Mouse (Mus musculus) heart, embryonic 10.5 days (tissue): Measurements from ENCODE around the gene Aptx. TPM values are rescaled to one million over a fixed set of nuclear protein-coding genes. Genes with fewer than 3 reads are reported as not detected.

Source experiments
- DNase-seq: peaks from one replicate; pipeline ENCODE4 v3.0.0-alpha.2; 2017; ENCODE audit warnings: low spot score
- H3K27ac ChIP-seq: fragments of 300-500 bp; sonication (generic); 2 replicates; pipeline ENCODE4 v1.5.1; 2016; ENCODE audit warnings: mild to moderate bottlenecking
- H3K27me3 ChIP-seq: fragments of 300-500 bp; sonication (generic); 2 replicates; pipeline ENCODE4 v1.6.1; 2016; ENCODE audit warnings: mild to moderate bottlenecking; ENCODE audit not compliant: poor library complexity, insufficient read depth, severe bottlenecking
- H3K36me3 ChIP-seq: fragments of 300-500 bp; sonication (generic); 2 replicates; pipeline ENCODE4 v1.6.1; 2016; ENCODE audit warnings: mild to moderate bottlenecking, moderate library complexity
- H3K4me1 ChIP-seq: fragments of 300-500 bp; sonication (generic); 2 replicates; pipeline ENCODE4 v1.6.1; 2016; ENCODE audit warnings: mild to moderate bottlenecking
- H3K4me3 ChIP-seq: fragments of 300-500 bp; sonication (generic); 2 replicates; pipeline ENCODE4 v1.5.1; 2016; ENCODE audit warnings: mild to moderate bottlenecking, moderate library complexity
- H3K9me3 ChIP-seq: fragments of 300-500 bp; sonication (generic); 2 replicates; pipeline ENCODE4 v1.6.1; 2016; ENCODE audit warnings: mild to moderate bottlenecking, moderate library complexity
- WGBS: fragments of 180-500 bp; shearing (Covaris S2); methylation state at CpG from one replicate; pipeline ENCODE4 v1.1.7; 2016; 5-methylcytosine and 5-hydroxymethylcytosine counted together
- polyA plus RNA-seq: library from polyadenylated mRNA; unstranded; fragments of >200 nt; fragmentation: Nextera tagmentation; extraction: Ambion mirVana; gene quantifications from 2 replicates; pipeline ENCODE4 v1.2.1, GENCODE M21; 2016

Aptx gene
- polyA plus RNA-seq, 1 experiment from 2014 or later: 32.2 TPM

GRCm38 (mm10) chr4:40700216-40700615 lies 2.8 kb downstream of the Aptx start:
- H3K27ac ChIP-seq: no peak overlapping the region
- DNase-seq: no peak
- no peaks in the 10 kb centered on the region for H3K9me3 ChIP-seq
- H3K4me1 ChIP-seq: peaks cover 13% of the 10 kb centered on the region; the same call in 1 of the 2 replicates
- H3K27me3 ChIP-seq: no peaks in the 10 kb centered on the region
- H3K36me3 ChIP-seq: peaks cover 12% of the 10 kb centered on the region
- H3K4me3 ChIP-seq: no peak overlapping the region
- WGBS: 76% methylated on average over 8 of the region's 8 CpGs

- Histone ChIP-seq H3K27me3 (no peaks in the 10 kb centered on the region), H3K9me3 (no peaks in the 10 kb centered on the region), H3K4me3 (no peak overlapping the region), H3K36me3 (peaks cover 41% of the 10 kb centered on the region), H3K4me1 (peaks cover 4% of the 10 kb centered on the region; the same call in 1 of the 2 replicates), H3K27ac (no peak overlapping the region)
- WGBS: 74% methylated on average over 7 of the region's 7 CpGs
- no peak for DNase-seq
Observed at GRCm38 (mm10) chr4:40697059-40697458, 5.9 kb downstream of the Aptx start.

GRCm38 (mm10) chr4:40691100-40691499 lies 11.9 kb downstream of the Aptx start:
- DNase-seq: no peak
- no peaks in the 10 kb centered on the region for H3K4me1 ChIP-seq
- H3K9me3 ChIP-seq: no peaks in the 10 kb centered on the region
- no peak overlapping the region for H3K27ac ChIP-seq
- H3K36me3 ChIP-seq: peaks cover 79% of the 10 kb centered on the region
- no peaks in the 10 kb centered on the region for H3K27me3 ChIP-seq
- 88% methylated on average over 11 of the region's 11 CpGs for WGBS
- H3K4me3 ChIP-seq: no peak overlapping the region

GRCm38 (mm10) chr4:40683306-40683705 lies 19.7 kb downstream of the Aptx start:
- WGBS: 87% methylated on average over 2 of the region's 2 CpGs
- no peaks in the 10 kb centered on the region for H3K27me3 ChIP-seq
- H3K4me3 ChIP-seq: no peak overlapping the region
- no peak overlapping the region for H3K27ac ChIP-seq
- H3K4me1 ChIP-seq: no peaks in the 10 kb centered on the region
- peaks cover 26% of the 10 kb centered on the region for H3K36me3 ChIP-seq
- H3K9me3 ChIP-seq: no peaks in the 10 kb centered on the region
- no peak for DNase-seq

- H3K4me3 ChIP-seq: no peak overlapping the region
- no peaks in the 10 kb centered on the region for H3K27me3 ChIP-seq
- no peak for DNase-seq
- H3K36me3 ChIP-seq: peaks cover 20% of the 10 kb centered on the region
- H3K9me3 ChIP-seq: no peaks in the 10 kb centered on the region
- H3K4me1 ChIP-seq: 0 out of 2 replicates have a peak, but pooled peaks cover under 1% of the 10 kb centered on the region
- H3K27ac ChIP-seq: no peak overlapping the region
- WGBS: 88% methylated on average over 5 of the region's 5 CpGs
Observed at GRCm38 (mm10) chr4:40682359-40682758, 20.6 kb downstream of the Aptx start.

GRCm38 (mm10) chr4:40681908-40682307 lies 21.1 kb downstream of the Aptx start:
- H3K4me1 ChIP-seq: peaks cover 4% of the 10 kb centered on the region; the same call in 1 of the 2 replicates
- peaks cover 16% of the 10 kb centered on the region for H3K36me3 ChIP-seq
- no peak overlapping the region for H3K27ac ChIP-seq
- 30% methylated on average over 3 of the region's 3 CpGs for WGBS
- no peak overlapping the region for H3K4me3 ChIP-seq
- no peak for DNase-seq
- no peaks in the 10 kb centered on the region for H3K9me3 ChIP-seq
- H3K27me3 ChIP-seq: no peaks in the 10 kb centered on the region

- H3K36me3 ChIP-seq: peaks cover 1% of the 10 kb centered on the region; the same call in 1 of the 2 replicates
- no peak overlapping the region for H3K27ac ChIP-seq
- H3K4me1 ChIP-seq: peaks cover 11% of the 10 kb centered on the region; the same call in 1 of the 2 replicates
- no peaks in the 10 kb centered on the region for H3K27me3 ChIP-seq
- H3K4me3 ChIP-seq: no peak overlapping the region
- WGBS: 55% methylated on average over 5 of the region's 5 CpGs
- no peaks in the 10 kb centered on the region for H3K9me3 ChIP-seq
- DNase-seq: no peak
Observed at GRCm38 (mm10) chr4:40680250-40680860, 22.6 kb downstream of the Aptx start.

GRCm38 (mm10) chr4:40677132-40677531 lies 25.9 kb downstream of the Aptx start:
- DNase-seq: no peak
- H3K4me1 ChIP-seq: peaks cover 11% of the 10 kb centered on the region; the same call in 1 of the 2 replicates

GRCm38 (mm10) chr4:40676338-40676737 lies 26.7 kb downstream of the Aptx start:
- DNase-seq: no peak
- Histone ChIP-seq H3K4me3 (peak overlapping the region; percentile 37), H3K9me3 (no peaks in the 10 kb centered on the region), H3K36me3 (no peaks in the 10 kb centered on the region), H3K27me3 (no peaks in the 10 kb centered on the region), H3K27ac (no peak overlapping the region), H3K4me1 (peaks cover 11% of the 10 kb centered on the region; the same call in 1 of the 2 replicates)
- 13% methylated on average over 14 of the region's 14 CpGs for WGBS

More at GRCm38 (mm10) chr4:40677132-40677531, 25.9 kb downstream of the Aptx start:
- H3K36me3 ChIP-seq: no peaks in the 10 kb centered on the region
- H3K27me3 ChIP-seq: no peaks in the 10 kb centered on the region
- 33% methylated on average over 5 of the region's 5 CpGs for WGBS
- no peaks in the 10 kb centered on the region for H3K9me3 ChIP-seq
- H3K4me3 ChIP-seq: no peak overlapping the region; the same call in 1 of the 2 replicates
- H3K27ac ChIP-seq: no peak overlapping the region

- no peak overlapping the region for H3K4me3 ChIP-seq
- no peak overlapping the region for H3K27ac ChIP-seq
- no peak for DNase-seq
- 89% methylated on average over 5 of the region's 5 CpGs for WGBS
- H3K36me3 ChIP-seq: no peaks in the 10 kb centered on the region
- H3K9me3 ChIP-seq: no peaks in the 10 kb centered on the region
- H3K27me3 ChIP-seq: no peaks in the 10 kb centered on the region
- H3K4me1 ChIP-seq: peaks cover 11% of the 10 kb centered on the region; the same call in 1 of the 2 replicates
Observed at GRCm38 (mm10) chr4:40673526-40673925, 29.5 kb downstream of the Aptx start.

- H3K36me3 ChIP-seq: no peaks in the 10 kb centered on the region
- WGBS: 82% methylated on average over 9 of the region's 9 CpGs
- DNase-seq: peak; percentile 50
- H3K4me1 ChIP-seq: no peaks in the 10 kb centered on the region
- 0 out of 2 replicates have a peak, but pooled peaks cover 3% of the 10 kb centered on the region for H3K9me3 ChIP-seq
- H3K27me3 ChIP-seq: no peaks in the 10 kb centered on the region
- no peak overlapping the region for H3K4me3 ChIP-seq
- no peak overlapping the region for H3K27ac ChIP-seq
Observed at GRCm38 (mm10) chr4:40666237-40667012, 36.6 kb downstream of the Aptx start.

GRCm38 (mm10) chr4:40651055-40651454 lies 51.9 kb downstream of the Aptx start:
- no peaks in the 10 kb centered on the region for H3K4me1 ChIP-seq
- no peak overlapping the region for H3K4me3 ChIP-seq
- WGBS: 76% methylated on average over 2 of the region's 2 CpGs
- H3K27me3 ChIP-seq: no peaks in the 10 kb centered on the region
- H3K9me3 ChIP-seq: no peaks in the 10 kb centered on the region
- H3K36me3 ChIP-seq: no peaks in the 10 kb centered on the region
- no peak overlapping the region for H3K27ac ChIP-seq
- no peak for DNase-seq

GRCm38 (mm10) chr4:40649111-40649510 lies 53.9 kb downstream of the Aptx start:
- 71% methylated on average over 5 of the region's 5 CpGs for WGBS
- Histone ChIP-seq H3K27me3 (no peaks in the 10 kb centered on the region), H3K4me3 (no peak overlapping the region), H3K4me1 (no peaks in the 10 kb centered on the region), H3K9me3 (no peaks in the 10 kb centered on the region), H3K36me3 (no peaks in the 10 kb centered on the region), H3K27ac (no peak overlapping the region)
- no peak for DNase-seq
